Mouse (Mus musculus) gastrocnemius, postnatal 10 days (tissue): ENCODE measurements at regions not wholly inside any gene's neighbourhood (a gene's known extent, or its start where the extent isn't known, plus 50 kb on each side); places are given as distances from the start of the nearest gene placed in this dataset.

Experiments used
- DNase-seq: peaks from one replicate; pipeline ENCODE4 v3.0.0; 2021; ENCODE audit warnings: mixed read lengths

DNA sequence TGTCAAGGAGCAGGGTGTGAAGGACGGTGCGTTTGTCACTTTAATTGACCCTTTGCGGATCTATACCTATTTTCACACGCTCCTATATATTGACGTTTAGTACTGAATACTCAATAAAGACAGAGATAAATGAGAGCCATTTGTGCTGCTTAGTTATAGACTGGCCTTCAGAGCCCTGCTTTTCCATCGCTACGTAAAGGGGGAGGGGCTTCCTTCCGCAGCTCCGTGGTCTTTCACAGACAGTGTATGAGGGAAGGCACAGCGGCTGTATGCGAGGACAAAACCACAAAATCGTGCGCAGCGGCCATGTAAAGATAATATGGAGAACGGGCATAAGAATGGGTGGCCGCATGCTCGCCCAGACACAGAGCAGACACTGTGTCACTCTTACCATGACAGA lies 58.4 kb upstream of the Pced1b start:
- DNase-seq, result no peak

DNA sequence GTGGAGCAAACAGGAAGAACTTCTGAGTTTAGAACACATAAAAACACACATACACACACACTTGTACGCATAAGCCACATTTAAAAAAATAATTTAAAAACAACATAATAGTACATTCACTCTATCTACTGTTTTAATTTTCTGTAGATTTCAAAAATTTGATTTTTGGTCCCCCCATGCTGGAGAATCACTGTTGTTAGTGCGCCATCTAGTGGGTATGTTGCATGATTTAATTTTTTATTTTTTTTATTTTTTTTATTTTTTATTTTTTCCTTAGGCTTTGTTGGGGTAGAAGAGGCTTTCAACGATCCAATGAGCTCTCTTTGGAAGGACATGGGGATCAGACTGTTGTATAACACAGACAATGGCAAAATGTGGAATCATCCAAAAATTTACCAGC lies 59.1 kb upstream of the Pced1b start:
- no peak for DNase-seq

DNA sequence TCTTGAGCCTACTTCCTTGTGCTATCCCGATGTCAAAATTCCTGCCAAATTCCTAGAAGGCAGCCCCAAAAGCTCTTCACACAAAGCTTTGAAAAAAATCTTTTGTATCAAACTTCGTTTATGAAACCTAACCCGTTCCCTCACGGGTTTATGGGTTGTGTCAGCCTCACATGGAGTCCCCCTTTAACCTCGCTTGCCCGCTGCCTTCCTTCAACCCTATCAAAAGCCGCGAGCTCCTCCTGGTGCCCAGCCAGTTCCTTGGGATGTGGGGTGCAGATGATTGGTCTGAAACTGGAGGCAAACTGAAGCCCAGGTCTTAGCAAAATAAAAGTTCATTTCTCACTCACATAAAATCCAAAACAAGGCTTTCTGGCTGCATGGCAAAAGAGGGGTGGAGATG lies 60.9 kb upstream of the Pced1b start:
- peak; percentile 27 for DNase-seq

DNA sequence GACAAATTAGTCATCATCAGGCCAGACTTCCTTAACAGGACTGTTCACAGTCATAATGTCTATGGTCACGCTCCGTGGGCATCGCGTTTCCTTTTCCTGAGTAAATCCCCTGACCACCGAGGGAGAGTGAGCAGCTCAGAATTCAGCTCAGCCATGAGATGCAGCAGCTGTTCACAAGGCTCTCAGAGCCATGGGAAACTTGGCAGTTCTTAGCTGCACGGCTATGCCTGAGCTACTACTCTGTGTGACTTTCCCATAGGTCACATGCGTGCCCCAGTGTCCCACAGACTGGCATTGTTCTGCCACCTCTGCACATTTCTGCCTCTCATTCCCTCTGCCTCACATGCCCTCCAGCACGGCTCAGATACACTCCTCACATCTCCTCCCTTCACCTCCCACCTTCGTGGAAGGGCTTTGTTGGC lies 64.3 kb upstream of the Pced1b start:
- no peak for DNase-seq

DNA sequence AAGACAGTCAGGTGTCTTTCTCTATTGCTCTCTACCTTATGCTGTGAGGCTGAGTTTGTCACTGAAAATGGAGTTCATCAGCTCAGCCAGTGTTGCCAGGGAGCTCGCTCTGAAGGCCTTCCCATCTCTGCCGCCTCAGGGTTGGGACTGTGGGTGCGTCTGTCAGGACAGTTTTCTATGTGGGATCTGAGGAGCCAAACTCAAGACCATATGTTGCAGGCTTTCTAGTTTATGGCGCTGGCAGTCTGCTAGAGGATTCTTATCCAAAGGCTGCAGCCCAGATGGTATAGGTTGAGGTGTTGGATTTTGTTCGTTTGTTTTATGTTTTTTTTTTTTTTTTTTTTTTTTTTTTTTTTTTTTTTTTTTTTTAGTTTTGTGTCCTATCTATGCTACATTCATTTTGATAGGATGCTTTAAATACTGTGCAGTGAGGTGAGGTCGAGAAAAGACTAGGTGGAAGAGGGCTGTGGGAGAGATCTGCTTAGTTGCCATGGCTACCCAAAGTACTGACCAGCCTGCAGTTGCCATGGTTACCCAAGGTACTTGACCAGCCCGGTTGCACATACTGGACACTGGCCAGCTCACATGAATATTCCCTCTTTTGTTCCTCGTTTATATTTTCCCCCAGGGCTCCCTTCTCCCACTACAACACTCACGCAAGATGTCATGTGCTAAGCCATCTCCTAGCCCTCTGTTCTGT lies 65.8 kb upstream of the Pced1b start:
- DNase-seq, result no peak

DNA sequence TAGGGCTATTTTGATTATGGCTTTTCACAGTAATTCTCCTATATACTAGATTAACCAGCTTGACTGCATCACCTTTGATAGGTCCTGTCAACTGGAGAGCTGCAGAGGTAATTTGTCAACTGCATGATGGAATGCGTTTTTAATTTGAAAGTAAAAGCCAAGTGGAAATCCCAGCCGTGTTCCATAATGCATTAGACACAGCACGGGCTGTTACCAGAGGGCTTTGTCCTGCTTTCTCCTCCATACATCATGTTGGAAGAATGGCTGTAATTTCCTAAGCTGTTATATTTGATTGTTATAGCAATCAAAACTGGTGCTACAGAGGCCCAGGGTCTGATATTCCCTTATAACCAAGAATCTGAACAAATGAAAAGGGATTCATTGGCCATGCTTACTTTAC lies 68.6 kb upstream of the Pced1b start:
- no peak for DNase-seq

DNA sequence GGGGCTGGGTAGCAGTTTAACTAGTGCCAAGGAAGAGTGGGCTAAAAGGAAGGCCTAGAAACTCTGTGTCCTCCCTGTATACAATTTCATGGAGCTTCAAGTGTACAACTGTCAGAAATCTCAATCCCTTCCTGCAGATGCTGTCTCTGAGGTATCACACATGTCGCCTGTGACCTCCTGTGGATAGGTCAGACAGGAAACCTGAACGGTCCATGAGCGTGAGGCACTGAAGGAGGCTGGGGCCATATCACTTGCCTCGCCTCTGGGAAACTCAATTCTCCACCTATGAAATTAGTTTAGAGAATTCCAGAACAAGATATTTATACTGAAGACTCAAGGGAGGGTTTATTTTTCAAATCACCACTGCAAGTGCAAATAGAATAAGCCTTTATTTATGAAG lies 69.1 kb upstream of the Pced1b start:
- DNase-seq, result no peak

DNA sequence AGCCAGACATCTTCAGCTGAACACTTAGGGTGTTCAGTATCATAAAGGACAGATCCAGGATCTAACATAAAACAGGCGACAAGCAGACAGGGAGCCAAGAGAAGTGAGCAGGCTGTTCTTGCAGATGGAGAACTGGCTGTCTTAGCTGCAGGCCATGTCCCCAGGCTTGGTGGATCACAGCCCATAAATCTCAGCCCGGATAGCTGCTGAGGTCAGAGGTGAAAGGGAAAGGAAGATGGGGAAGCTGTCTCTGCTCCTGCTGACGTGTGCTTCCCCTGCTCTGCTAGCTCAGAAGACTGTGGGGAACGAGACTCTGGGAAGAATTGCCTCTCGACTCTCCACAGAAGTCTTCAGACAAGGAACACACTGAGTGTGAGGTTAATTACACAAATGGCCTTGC lies 71.9 kb upstream of the Pced1b start:
- DNase-seq, result no peak

DNA sequence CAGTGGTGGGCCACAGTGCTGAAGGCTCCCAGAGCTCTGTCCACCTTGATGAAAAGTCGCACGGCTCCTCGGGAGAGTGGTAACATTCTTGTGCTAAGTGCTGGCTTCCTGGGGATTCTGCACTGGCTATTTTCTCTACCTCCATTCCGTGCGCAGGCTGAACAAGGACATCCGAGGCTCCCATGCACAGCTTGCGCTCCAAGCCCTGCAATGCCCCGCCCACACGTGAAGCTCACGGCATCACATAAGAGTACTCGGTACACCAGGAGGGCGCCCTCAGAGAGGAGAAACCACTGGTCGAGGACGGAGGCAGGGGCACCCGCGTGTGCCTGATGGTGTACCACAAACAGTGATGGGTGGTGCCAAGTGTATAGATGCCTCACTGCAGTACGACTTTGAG lies 73.7 kb upstream of the Pced1b start:
- no peak for DNase-seq

DNA sequence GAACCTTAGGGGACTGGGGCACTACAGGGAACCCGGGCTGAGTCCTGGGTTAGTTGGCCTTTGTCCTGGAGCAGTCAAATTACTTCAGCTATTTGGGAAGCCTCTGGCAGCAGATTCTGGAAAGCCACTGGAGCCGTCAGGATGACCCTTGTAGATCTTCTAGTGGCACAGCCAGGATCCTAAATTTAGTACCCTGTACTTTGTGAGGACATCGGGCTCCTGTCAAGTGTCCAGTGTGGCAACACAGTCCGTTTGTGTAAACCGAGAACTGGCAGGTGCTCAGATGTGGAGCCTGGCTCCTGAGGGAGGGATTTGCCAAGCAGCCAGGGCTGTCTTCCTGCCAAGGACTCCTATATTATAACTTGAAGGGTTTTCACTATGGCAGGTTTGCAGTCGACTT lies 76.8 kb upstream of the Pced1b start:
- peak; percentile 49 for DNase-seq

DNA sequence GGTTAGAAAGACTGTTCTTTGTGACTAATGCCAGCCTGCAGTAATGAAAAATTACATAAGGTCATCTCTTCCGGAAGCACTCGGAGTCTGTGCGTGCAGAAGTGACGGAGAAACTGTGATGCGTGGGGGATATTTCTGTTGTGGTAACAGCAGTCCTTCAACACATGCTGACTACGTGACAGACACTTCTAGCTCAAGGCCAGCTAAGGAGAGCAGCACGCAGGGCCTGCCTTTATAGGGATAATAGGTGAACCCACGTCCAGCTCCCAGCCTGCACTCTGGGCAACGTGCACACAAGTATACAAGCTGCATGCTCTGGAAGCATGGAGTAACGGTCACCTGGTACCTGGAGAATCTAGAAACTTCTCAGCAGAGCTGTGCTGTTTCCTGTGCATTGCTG lies 77.5 kb upstream of the Pced1b start:
- DNase-seq, result no peak

DNA sequence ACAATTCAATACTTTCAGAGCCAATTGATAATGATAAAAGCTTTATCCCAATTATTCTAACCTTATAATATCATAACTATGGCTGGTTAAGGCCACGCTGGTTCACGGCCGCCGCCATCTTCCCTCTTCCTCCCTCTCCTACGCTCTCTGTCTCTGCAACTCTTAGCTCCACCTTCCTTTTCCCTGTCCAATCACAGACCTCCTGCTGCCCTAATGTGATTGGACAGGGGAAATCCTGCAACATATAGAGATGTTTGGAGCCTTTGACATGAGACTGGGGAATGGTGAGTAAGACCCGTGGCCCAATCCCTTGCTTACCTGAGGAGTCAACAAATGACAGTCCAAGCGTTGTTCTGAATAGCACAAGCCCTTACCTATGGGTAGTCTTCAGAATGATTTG lies 79.8 kb upstream of the Pced1b start:
- DNase-seq, result no peak

DNA sequence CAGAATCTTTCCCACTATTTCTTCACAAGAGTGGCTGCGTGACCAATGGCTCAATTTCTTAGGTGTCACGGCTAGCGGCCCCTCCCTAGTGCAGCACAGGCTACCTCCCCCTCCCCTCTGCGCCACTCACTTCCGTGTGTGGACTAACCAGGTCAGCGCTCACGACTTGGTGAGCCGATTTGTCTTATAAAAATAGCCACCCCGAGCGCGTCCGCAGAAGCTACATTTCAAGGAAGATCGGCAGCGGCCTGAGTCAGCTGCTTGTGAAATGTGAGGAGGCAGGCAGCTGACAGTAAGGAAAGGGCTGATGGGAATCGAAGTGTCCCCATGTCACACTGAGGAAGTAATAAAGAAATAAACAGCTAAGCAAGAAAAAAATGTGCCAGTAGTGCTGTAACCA lies 82.3 kb upstream of the Pced1b start:
- peak; percentile 31 for DNase-seq

DNA sequence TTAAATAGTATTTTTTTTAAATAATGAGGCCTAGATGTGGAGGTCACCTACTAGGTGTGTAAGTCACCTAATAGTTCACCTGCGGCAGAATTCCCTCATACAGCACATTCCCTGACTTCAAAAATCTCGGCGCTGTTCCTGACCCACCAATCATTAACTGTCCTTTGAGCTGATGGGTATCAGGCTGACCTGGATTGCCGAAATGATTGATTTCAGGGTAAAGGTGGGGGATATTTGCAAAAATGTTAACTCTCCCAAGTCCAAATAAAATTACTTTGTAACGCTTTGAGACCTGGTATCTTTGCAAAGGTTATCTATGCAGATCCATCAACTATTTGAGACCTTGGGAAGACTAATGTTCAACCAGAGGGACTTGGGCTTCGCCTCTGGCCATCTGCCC lies 82.9 kb upstream of the Pced1b start:
- no peak for DNase-seq

DNA sequence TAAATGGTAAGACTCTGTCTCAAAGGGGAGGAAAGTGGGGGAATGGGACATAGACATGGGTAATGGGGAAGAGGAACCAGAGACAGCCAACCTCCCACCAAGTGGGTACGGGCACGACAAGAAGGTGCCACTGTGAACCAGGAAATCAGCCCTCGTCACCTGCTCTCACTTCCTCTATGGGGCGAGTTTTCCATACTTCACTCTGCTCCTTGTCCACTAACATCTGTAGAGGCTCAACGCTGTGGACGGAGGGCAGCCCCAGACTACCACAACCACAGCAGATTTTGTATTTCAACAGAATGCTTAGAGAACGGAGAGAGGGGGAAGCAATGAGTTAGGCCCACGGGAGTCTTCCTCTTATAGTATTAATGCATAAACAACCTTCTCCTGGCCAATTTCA lies 83.8 kb upstream of the Pced1b start:
- no peak for DNase-seq

DNA sequence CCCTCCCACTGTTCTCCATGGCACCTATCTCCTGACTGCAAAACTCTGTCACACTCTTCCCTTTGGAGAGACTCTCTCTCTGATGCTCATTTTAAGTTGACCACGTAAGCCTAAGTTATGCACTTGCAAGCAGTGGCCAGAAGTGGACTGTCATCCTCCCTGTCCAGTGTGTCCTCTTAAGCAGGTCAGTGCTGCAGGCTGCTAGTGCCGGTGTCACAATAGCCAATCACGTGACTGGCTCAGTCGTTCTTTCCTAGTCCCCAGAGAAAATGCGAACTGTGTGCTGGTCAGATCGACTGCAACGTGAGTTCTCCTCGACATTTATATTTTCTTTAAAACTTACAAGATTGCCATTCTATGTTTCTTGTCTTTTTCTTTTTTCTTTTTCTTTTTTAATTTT lies 84.6 kb upstream of the Pced1b start:
- DNase-seq, result no peak

DNA sequence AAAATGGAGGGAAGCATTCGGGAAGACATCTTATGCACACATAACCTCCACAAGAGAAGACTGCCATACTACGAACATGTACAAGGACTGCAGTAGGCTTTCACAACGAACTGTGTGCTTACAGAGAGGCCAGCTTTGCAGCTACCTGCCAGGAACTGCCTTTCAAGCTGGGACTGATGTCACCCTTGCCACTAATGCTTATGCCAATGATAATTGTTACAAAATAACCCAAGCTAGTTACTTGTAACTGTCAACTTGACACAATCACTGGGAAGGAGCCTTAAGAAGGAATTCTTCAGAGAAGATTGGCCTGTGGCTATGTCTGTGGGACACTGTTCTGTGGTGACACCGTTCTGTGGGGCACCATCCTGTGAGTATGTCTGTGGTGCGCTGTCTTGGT lies 85.4 kb upstream of the Pced1b start:
- no peak for DNase-seq

DNA sequence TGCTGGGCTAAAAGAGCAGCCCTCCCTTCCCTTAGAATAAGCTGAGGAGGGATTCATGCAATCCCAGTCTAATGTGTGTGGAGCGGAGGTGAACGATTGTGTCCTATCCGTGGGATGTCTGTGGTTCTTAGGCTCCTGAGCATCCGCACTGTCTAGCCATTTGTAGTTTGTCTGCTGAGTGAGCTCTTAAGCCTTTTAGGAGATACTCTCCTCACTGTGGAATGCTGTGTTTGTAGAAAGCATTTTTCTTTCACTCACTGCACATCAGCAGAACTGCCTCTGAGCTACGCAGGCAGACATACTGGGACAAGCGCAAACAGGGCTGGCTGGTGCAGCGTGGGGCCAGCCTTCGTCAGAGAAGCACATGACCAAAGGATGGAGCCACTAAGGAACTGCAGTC lies 94.6 kb upstream of the Pced1b start:
- no peak for DNase-seq

DNA sequence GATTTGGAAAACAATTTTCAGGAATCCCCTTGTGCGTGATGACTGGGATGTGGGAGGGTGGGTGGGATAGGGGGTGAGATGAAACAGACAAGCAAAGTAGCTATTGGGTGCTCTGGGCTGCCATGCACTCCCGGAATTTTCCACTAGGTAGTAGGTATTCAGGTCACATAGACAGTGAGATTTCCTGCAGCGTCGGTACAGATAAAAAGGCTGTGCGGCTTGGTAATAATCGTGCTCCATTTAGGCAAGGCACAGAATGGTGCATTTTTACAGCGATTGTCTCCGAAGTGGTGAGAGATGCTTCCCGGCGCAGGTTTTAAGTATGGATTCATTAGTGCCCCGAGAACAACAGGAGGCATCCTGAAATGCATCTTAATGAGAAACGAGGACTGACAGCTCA lies 95.1 kb upstream of the Pced1b start:
- DNase-seq, result no peak

DNA sequence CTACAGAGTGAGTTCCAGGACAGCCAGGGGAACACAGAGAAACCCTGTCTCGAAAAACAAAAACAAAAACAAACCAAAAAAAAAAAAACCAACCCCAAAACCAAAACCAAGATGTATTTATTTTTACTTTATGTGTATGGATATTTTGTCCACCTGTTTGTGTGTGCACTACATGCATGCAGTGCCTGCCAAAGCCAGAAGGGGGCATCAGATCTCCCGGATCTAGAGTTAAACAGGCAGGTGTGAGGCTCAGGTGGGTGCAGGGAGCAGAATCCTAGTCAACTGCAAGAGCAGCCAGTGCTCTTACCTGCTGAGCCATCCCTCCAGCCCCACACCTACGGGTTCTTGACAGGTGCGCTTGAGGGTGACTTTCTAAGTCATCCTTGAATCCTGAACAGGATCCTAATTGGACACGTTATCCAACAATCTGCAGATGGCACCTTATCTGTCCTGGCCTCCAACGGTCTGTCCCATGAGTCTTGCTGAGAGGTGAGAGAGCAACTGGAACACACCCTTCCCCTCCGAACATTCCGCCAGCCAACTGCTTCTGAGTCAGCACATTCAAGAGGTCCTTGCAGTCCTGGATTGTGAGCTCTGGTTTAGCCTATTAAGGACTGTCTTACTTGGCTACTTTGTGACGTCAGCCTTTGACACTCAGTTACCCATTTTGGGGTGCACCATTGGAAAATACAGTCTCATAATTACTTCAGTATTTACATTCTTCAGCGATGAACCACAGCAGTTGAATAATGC lies 95.4 kb upstream of the Slc38a4 start:
- DNase-seq, result no peak

DNA sequence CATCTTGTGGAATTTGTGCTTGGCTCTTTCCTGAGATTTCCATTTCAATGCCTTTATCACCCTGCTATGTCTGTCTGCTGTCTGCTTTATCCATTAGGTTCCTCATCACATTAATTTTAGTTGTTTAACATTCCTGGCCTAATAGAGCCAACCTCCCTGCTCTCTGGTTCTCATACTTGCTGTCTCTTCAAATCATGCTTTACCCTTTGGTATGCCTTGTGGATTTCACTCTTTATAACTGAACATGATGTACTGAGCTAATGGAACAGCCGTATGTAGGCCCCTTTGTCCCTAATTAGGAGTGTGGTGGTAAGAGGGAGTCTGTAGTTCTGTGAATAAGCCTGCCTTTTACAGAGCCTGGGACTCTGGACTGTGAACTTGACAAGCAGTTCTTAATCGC lies 86.2 kb upstream of the Slc38a4 start:
- no peak for DNase-seq

DNA sequence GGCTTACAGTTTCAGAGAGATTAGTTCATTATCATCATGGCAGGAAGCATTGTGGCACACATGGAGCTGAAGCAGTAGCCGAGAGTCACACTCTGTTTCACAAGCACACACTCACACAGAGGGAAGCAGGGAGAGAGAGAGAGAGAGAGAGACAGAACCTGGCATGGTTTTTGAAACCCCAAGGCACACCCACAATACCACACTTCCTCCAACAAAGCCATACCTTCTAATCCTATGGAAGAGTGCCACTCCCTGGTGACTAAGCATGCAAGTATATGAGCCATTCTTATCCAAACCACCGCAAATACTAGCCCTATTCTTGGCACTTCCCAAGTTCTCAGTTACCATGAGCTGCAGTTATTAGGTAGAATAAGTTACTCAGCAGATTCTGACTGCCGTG lies 82.5 kb upstream of the Slc38a4 start:
- DNase-seq, result no peak

DNA sequence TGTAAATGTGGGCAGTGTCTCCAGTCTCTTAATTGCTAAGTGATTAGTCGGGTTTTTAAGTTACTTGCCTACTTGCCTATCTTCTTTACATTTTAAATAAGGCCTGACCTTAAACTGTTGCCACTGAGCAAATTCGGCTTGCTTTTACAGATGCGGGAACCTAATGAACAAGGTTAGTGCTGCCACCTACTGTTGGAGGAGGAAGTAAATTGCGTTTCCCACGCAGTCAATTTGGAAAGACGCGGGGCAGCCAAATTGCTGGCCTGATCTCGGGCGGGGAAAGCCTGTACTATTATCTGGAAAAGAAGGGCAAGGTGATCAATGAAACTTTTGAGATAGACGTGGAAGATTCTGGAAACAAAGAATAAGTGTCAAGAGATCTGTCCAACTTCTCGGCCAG lies 79.5 kb upstream of the Slc38a4 start:
- DNase-seq, result peak; percentile 57

DNA sequence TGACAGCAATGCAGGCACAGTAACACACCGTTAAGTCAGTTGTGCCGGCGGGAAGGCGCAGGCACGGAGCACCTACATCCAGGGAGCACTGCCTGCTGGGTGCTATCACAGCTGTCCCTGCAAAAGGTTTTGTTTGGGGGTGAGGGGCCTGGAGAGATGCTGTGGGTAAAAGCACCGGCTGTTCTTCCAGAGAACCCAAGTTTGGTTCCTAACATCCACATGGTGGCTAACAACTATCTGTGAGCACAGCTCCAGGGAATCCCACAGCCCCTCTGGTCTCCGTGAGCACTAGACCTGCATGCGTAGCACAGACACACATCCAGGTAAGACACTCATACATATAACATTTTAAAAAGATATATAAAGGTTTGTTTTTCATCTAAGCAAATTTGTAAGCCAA lies 72.0 kb upstream of the Slc38a4 start:
- DNase-seq, result no peak
